Mouse (Mus musculus) testis, adult 2 months (tissue): ENCODE data around the gene 3110021N24Rik.

Experiments used
- CTCF ChIP-seq: fragments of 200-500 bp; IDR thresholded peaks from 2 replicates; pipeline ENCODE4 v1.5.1; 2012; ENCODE audit warnings: low read depth, mild to moderate bottlenecking, inconsistent platforms, low read length, moderate library complexity; ENCODE audit not compliant: control insufficient read depth, insufficient read depth, insufficient replicate concordance
- POLR2A ChIP-seq: fragments of 200-500 bp; IDR thresholded peaks from 2 replicates; pipeline ENCODE4 v1.6.1; 2012; ENCODE audit warnings: low read depth, mild to moderate bottlenecking, inconsistent platforms, low read length, moderate library complexity; ENCODE audit not compliant: control insufficient read depth

DNA sequence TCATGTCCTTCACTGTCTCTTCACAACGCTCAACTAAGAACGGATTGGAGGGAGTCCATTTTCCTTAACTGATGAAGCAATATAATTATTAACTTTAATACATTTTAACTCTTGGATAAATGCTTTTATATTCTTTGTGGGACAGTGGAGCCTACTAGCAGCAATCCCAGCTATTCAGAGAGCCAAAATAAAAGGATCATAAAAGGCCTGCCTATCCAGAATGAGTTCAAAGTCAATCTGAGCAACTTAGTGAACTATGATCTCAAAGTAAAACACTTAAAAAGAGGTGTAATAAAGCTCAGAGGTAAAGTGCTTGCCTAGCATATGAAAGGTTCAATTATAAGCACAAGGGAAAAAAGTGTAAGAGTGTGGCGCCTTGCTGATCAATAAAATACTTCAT, 40.1 kb downstream of the 3110021N24Rik start:
- no peak for TF ChIP-seq POLR2A
- no peak for TF ChIP-seq CTCF
